1 mouse cellular context compared by ENCODE assay signal in the genomic region with DNA sequence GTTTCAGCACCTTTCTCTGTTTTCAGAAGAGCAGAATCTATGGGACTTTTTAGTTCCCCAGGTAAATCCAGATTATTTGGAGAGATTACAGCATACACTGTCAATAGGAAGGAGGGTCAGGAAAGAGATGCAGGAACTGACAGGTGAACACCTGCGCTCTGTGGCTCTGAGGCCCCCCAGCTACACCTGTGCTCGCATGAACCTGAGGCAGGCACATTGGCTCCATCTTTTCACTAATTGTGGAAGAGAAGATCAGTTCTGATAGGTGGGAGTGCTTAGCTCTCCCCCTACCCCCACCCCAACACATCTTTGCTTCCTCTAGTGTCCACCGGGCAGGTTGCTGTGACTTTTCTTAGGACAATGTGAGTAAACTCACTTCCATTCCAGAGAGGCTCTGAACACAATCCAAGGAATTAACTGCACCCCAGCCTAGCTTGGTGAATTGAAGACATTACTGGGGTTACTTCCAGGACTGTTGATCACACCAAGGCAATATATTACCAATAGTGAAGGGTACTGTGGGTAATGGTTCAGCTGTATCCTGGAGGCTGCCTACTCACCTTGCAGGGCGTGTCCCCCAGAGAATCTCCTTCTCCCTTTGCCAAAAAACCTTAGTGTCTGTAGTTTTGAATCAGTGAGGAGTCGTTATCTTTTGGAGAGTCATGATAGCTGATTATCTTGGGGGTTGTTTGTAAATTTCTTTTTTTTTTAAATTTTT.
TF ChIP-seq lines count a peak whose summit lies in the region.

No protein-coding gene starts in this region.

TF ChIP-seq in CH12.LX, 34 proteins besides CTCF, POLR2A, EP300 and RAD21 (continued from another document):
- no peak for TF ChIP-seq TBP (conservative IDR thresholded peaks at IDR 0.05; ENCODE audit: low read depth, low read length)
- no peak for TF ChIP-seq ZKSCAN1 (IDR thresholded peaks at IDR 0.05; ENCODE audit: borderline replicate concordance, low read depth, low read length)
- TF ChIP-seq MAZ (IDR thresholded peaks at IDR 0.05; ENCODE audit: low read depth, low read length): no peak; the same call in 1 of the 2 replicates
- TF ChIP-seq UBTF (IDR thresholded peaks at IDR 0.05; ENCODE audit: low read depth, low read length): no peak
- no peak for TF ChIP-seq BHLHE40 (IDR thresholded peaks at IDR 0.05; ENCODE audit: low read depth, low read length)
- TF ChIP-seq ELF1 (IDR thresholded peaks at IDR 0.05; ENCODE audit: low read depth, low read length): no peak
- 0 out of 2 replicates have a peak, but pooled peaks have one; percentile 8 for TF ChIP-seq MAFK (IDR thresholded peaks at IDR 0.05; ENCODE audit: insufficient replicate concordance, low read length)
- peak; percentile 62; the same call in 1 of the 2 replicates for TF ChIP-seq MXI1 (IDR thresholded peaks at IDR 0.05; ENCODE audit: low read depth, low read length)
- TF ChIP-seq ETS1 (conservative IDR thresholded peaks at IDR 0.05; ENCODE audit: low read depth, low read length): no peak
- no peak for TF ChIP-seq USF2 (conservative IDR thresholded peaks at IDR 0.05; ENCODE audit: low read depth, low read length)
- no peak for TF ChIP-seq IRF4 (IDR thresholded peaks at IDR 0.05; ENCODE audit: low read depth, low read length)
- no peak for TF ChIP-seq USF1 (IDR thresholded peaks at IDR 0.05; ENCODE audit: low read depth, low read length)
- TF ChIP-seq ZNF384 (IDR thresholded peaks at IDR 0.05; ENCODE audit: low read depth, low read length): no peak
- no peak; the same call in 1 of the 2 replicates for TF ChIP-seq CHD2 (IDR thresholded peaks at IDR 0.05; ENCODE audit: low read length)
- TF ChIP-seq JUND (conservative IDR thresholded peaks at IDR 0.05; ENCODE audit: low read depth, low read length): no peak; the same call in 1 of the 2 replicates
- TF ChIP-seq KAT2A (IDR thresholded peaks at IDR 0.05; ENCODE audit: insufficient replicate concordance, low read length): no peak
- TF ChIP-seq POLR2AphosphoS2 (IDR thresholded peaks at IDR 0.05; ENCODE audit: low read depth, low read length): no peak
- no peak for TF ChIP-seq MEF2A (IDR thresholded peaks at IDR 0.05; ENCODE audit: borderline replicate concordance, low read depth, low read length)
- TF ChIP-seq MAX (IDR thresholded peaks at IDR 0.05; ENCODE audit: low read length): no peak; the same call in none of the 2 replicates
- TF ChIP-seq JUN (IDR thresholded peaks at IDR 0.05; ENCODE audit: insufficient read depth, low read depth, low read length): no peak
- no peak for TF ChIP-seq GABPA (IDR thresholded peaks at IDR 0.05; ENCODE audit: insufficient replicate concordance, low read depth, low read length)
- TF ChIP-seq CHD1 (IDR thresholded peaks at IDR 0.05; ENCODE audit: low read depth, low read length): peak; percentile 66; the same call in 1 of the 2 replicates
- TF ChIP-seq RCOR1 (conservative IDR thresholded peaks at IDR 0.05; ENCODE audit: low read depth, low read length): peak; percentile 72; the same call in 1 of the 2 replicates
- 0 out of 2 replicates have a peak, but pooled peaks have one; percentile 12 for TF ChIP-seq NRF1 (IDR thresholded peaks at IDR 0.05; ENCODE audit: low read depth, low read length)
TF ChIP-seq in CH12.LX: peak in this region for 8.
